ENCODE assay signal across 9 mouse cellular contexts in the genomic region with DNA sequence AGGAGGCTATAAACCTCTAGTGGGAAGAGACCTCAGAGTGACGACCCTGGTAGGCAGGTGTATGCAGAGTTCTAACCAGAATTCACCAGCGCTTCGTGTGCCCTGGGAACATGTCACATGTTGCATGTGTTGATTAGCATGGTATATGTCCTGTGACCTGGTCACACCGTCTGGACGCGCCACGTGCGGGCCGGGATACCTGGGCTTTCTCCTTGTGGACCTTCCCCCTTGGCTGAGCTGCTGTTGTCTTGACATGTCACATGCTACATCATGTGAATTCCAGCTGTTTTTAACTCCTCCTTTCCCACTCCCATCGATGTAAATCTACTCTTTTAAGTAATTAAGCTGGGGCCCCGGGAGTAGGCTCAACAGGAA. TPM values are rescaled to one million over a fixed set of nuclear protein-coding genes. Genes with fewer than 3 reads are reported as not detected.
A peak's percentile ranks its signal among the peaks of the same experiment; 100 is the strongest.
DNase-seq lines count a peak whose midpoint lies in the region; ATAC-seq and TF ChIP-seq lines count a peak whose summit lies in the region.
"Had no signal": no experiment of that assay in that cellular context is flagged by ENCODE, and none has a peak within 500 bp of the region (broad histone marks: within the 10 kb centered on the region; RNA-seq: fewer than 3 reads in every experiment).

No protein-coding gene starts in this region.

- H3K9ac ChIP-seq in intestine, embryonic 15.5 days, result no peak overlapping the region
- peak overlapping the region; percentile 58; the same call in 1 of the 2 replicates for H3K9ac ChIP-seq in midbrain, embryonic 11.5 days (ENCODE audit: low read length)

- no peaks in the 10 kb centered on the region for H3K9me3 ChIP-seq in intestine, embryonic 15.5 days
- no peaks in the 10 kb centered on the region for H3K9me3 ChIP-seq in midbrain, embryonic 11.5 days (ENCODE audit: control insufficient read depth, low read length)

- WGBS in intestine, embryonic 15.5 days, result 13% methylated on average over 11 of the region's 11 CpGs
- WGBS in midbrain, embryonic 11.5 days, result 21% methylated on average over 11 of the region's 11 CpGs

- no peaks in the 10 kb centered on the region for H3K4me1 ChIP-seq in bone marrow macrophage, adult 2 months (ENCODE audit: control insufficient read depth, insufficient read depth, low read length)
- H3K4me1 ChIP-seq in intestine, embryonic 15.5 days (replicated peaks), result peaks cover 37% of the 10 kb centered on the region
- no peaks in the 10 kb centered on the region for H3K4me1 ChIP-seq in midbrain, embryonic 11.5 days (ENCODE audit: control insufficient read depth, insufficient read depth, low read length)

- no peaks in the 10 kb centered on the region for H3K36me3 ChIP-seq in intestine, embryonic 15.5 days
- no peaks in the 10 kb centered on the region for H3K36me3 ChIP-seq in midbrain, embryonic 11.5 days (ENCODE audit: control insufficient read depth, insufficient read depth, low read length)

- no peak for TF ChIP-seq CTCF in gastrocnemius, adult 2 months (IDR thresholded peaks at IDR 0.05)
- no peak for TF ChIP-seq CTCF in bone marrow macrophage, adult 2 months (IDR thresholded peaks at IDR 0.05; ENCODE audit: low read depth, low read length)

- H3K4me2 ChIP-seq in intestine, embryonic 15.5 days (replicated peaks), result peak overlapping the region; percentile 91
- peak overlapping the region; percentile 84 for H3K4me2 ChIP-seq in midbrain, embryonic 11.5 days

- ATAC-seq in intestine, embryonic 15.5 days, result peak; percentile 22
- ATAC-seq in midbrain, embryonic 11.5 days (ENCODE audit: low FRiP score), result 0 out of 2 replicates have a peak, but pooled peaks have one; percentile 14

- no peak for DNase-seq in gastrocnemius, adult 2 months
- DNase-seq in gastrocnemius, postnatal 10 days, result no peak
- peak; percentile 84 for DNase-seq in midbrain, embryonic 11.5 days (ENCODE audit: low spot score, missing footprints)
- no peak for DNase-seq in layer of hippocampus, adult 9-10 months (ENCODE audit: low spot score)
- DNase-seq in right cerebral cortex, postnatal 25 days, result no peak
- DNase-seq in adrenal gland, adult 18-20 months (ENCODE audit: low spot score in 2 of 2), result no peak

- no peaks in the 10 kb centered on the region; the same call in 1 of the 2 replicates for H3K27me3 ChIP-seq in intestine, embryonic 15.5 days (replicated peaks)
- H3K27me3 ChIP-seq in midbrain, embryonic 11.5 days (ENCODE audit: control insufficient read depth, insufficient read depth, low read length), result peaks cover 20% of the 10 kb centered on the region

- peak overlapping the region; percentile 68 for H3K4me3 ChIP-seq in gastrocnemius, adult 2 months
- H3K4me3 ChIP-seq in bone marrow macrophage, adult 2 months (ENCODE audit: insufficient read depth, low read length), result peak overlapping the region; percentile 27
- peak overlapping the region; percentile 37 for H3K4me3 ChIP-seq in intestine, embryonic 15.5 days (replicated peaks)
- peak overlapping the region; percentile 41 for H3K4me3 ChIP-seq in midbrain, embryonic 11.5 days (ENCODE audit: low read depth, low read length)

- intact Hi-C loops in gastrocnemius, adult 2 months (cut with DNase I), result no loop called here

- H3K27ac ChIP-seq in gastrocnemius, adult 2 months, result no peak overlapping the region
- no peak overlapping the region for H3K27ac ChIP-seq in bone marrow macrophage, adult 2 months (ENCODE audit: insufficient read depth, low read depth, low read length)
- H3K27ac ChIP-seq in intestine, embryonic 15.5 days, result no peak overlapping the region
- no peak overlapping the region for H3K27ac ChIP-seq in midbrain, embryonic 11.5 days (ENCODE audit: low read depth, low read length)

- no peak for TF ChIP-seq POLR2A in bone marrow macrophage, adult 2 months (IDR thresholded peaks at IDR 0.05; ENCODE audit: borderline replicate concordance, low read depth, low read length)

RNA-seq across cellular contexts. Expression of a gene that starts 0.6 kb away (rescaled TPM):
- not detected for total RNA-seq in gastrocnemius, adult 2 months (2021)
- total RNA-seq in gastrocnemius, postnatal 10 days (2021), result not detected
- polyA plus RNA-seq in bone marrow macrophage, adult 2 months (2012; ENCODE audit: insufficient read depth, insufficient read length, missing spikeins), result not detected in 2 replicates
- polyA plus RNA-seq in intestine, embryonic 15.5 days (2015; fragmentation: Nextera tagmentation; extraction: Ambion mirVana), result 2.3 and 2.8 TPM in 2 replicates
- polyA plus RNA-seq in midbrain, embryonic 11.5 days (2014; fragmentation: Nextera tagmentation; extraction: Ambion mirVana), result 1.3 and 1.6 TPM in 2 replicates
- total RNA-seq in adrenal gland, adult 18-20 months (2021), result not detected
- total RNA-seq: left cerebral cortex, postnatal 25 days had no signal

RNA-seq across cellular contexts. Expression of a gene that starts 25.7 kb away (rescaled TPM):
- total RNA-seq in gastrocnemius, adult 2 months (2021), result 10 to 100 TPM; 13.9 to 17.5 TPM
- total RNA-seq in gastrocnemius, postnatal 10 days (2021), result 10 to 100 TPM; 16.9 to 18.8 TPM
- 11.8 and 12.6 TPM in 2 replicates for polyA plus RNA-seq in bone marrow macrophage, adult 2 months (2012; ENCODE audit: insufficient read depth, insufficient read length, missing spikeins)
- 21.7 and 21.8 TPM in 2 replicates for polyA plus RNA-seq in intestine, embryonic 15.5 days (2015; fragmentation: Nextera tagmentation; extraction: Ambion mirVana)
- 17.6 and 19.1 TPM in 2 replicates for polyA plus RNA-seq in midbrain, embryonic 11.5 days (2014; fragmentation: Nextera tagmentation; extraction: Ambion mirVana)
- 10 to 100 TPM; 50.0 to 59.8 TPM for total RNA-seq in adrenal gland, adult 18-20 months (2021)

RNA-seq across cellular contexts. Expression of a gene that starts 37.0 kb away (rescaled TPM):
- total RNA-seq in gastrocnemius, adult 2 months (2021), result 100 to 1,000 TPM; 152 to 193 TPM
- total RNA-seq in gastrocnemius, postnatal 10 days (2021), result 10 to 100 TPM; 85.3 to 85.8 TPM
- 129 and 135 TPM in 2 replicates for polyA plus RNA-seq in bone marrow macrophage, adult 2 months (2012; ENCODE audit: insufficient read depth, insufficient read length, missing spikeins)
- 64.5 and 68.6 TPM in 2 replicates for polyA plus RNA-seq in intestine, embryonic 15.5 days (2015; fragmentation: Nextera tagmentation; extraction: Ambion mirVana)
- polyA plus RNA-seq in midbrain, embryonic 11.5 days (2014; fragmentation: Nextera tagmentation; extraction: Ambion mirVana), result 95.5 and 99.0 TPM in 2 replicates
- 10 to 100 TPM; 82.4 to 98.4 TPM for total RNA-seq in adrenal gland, adult 18-20 months (2021)

RNA-seq across cellular contexts. Expression of a gene that starts 50.6 kb away (rescaled TPM):
- total RNA-seq in gastrocnemius, adult 2 months (2021), result 10 to 100 TPM in 1 of 2 experiments, 1 to 10 TPM in 1; 9.3 to 11.2 TPM
- 10 to 100 TPM; 10.6 to 11.4 TPM for total RNA-seq in gastrocnemius, postnatal 10 days (2021)
- not detected in 2 replicates for polyA plus RNA-seq in bone marrow macrophage, adult 2 months (2012; ENCODE audit: insufficient read depth, insufficient read length, missing spikeins)
- polyA plus RNA-seq in intestine, embryonic 15.5 days (2015; fragmentation: Nextera tagmentation; extraction: Ambion mirVana), result 0.35 and 0.62 TPM in 2 replicates
- polyA plus RNA-seq in midbrain, embryonic 11.5 days (2014; fragmentation: Nextera tagmentation; extraction: Ambion mirVana), result not detected in 2 replicates
- total RNA-seq in adrenal gland, adult 18-20 months (2021), result 10 to 100 TPM; 13.6 to 55.8 TPM
- total RNA-seq: left cerebral cortex, postnatal 25 days had no signal
